Mouse (Mus musculus) brain, embryonic 14.5 days (tissue): ENCODE data around the gene Cdca4. TPM values are rescaled to one million over a fixed set of nuclear protein-coding genes. Genes with fewer than 3 reads are reported as not detected.

Source experiments
- DNase-seq: peaks from one replicate; pipeline ENCODE4 v3.0.0-alpha.2; 2011; ENCODE audit warnings: low read depth
- CTCF ChIP-seq: fragments of 200-500 bp; IDR thresholded peaks from 2 replicates; pipeline ENCODE4 v1.5.1; 2012; ENCODE audit warnings: inconsistent platforms, mild to moderate bottlenecking, moderate library complexity, borderline replicate concordance; ENCODE audit not compliant: insufficient read depth, insufficient read length; ENCODE audit errors: extremely low read depth
- POLR2A ChIP-seq: fragments of 200-500 bp; IDR thresholded peaks from 2 replicates; pipeline ENCODE4 v1.6.1; 2012; ENCODE audit warnings: mild to moderate bottlenecking, inconsistent platforms, borderline replicate concordance; ENCODE audit not compliant: poor library complexity, insufficient read depth, insufficient read length, severe bottlenecking; ENCODE audit errors: extremely low read depth
- polyA plus RNA-seq: library from polyadenylated mRNA; depleted of rRNA; stranded (reverse); fragments of >200 nt; gene quantifications from 2 replicates; pipeline ENCODE4 v1.2.3, GENCODE M21; 2012; rRNA removed

Gene Cdca4
- 42.3 and 71.4 TPM in 2 replicates for polyA plus RNA-seq

GRCm38 (mm10) chr12:112829244-112829864 is at the start of gene Cdca4:
TSS of gene Cdca4 (minus strand) at chr12:112829423.
- TF ChIP-seq POLR2A: peak; percentile 93
- no peak for TF ChIP-seq CTCF

GRCm38 (mm10) chr12:112877607-112878020 is 48.4 kb upstream of the Cdca4 start:
- DNase-seq: no peak
- TF ChIP-seq POLR2A (no peak), CTCF (no peak)

More at GRCm38 (mm10) chr12:112829244-112829864, at the start of gene Cdca4:
- peak; percentile 99 for DNase-seq

- TF ChIP-seq CTCF (no peak), POLR2A (no peak)
- no peak for DNase-seq
Observed at GRCm38 (mm10) chr12:112877073-112877576, 47.9 kb upstream of the Cdca4 start.

- DNase-seq: no peak
- TF ChIP-seq CTCF: no peak
- TF ChIP-seq POLR2A: no peak
Observed at GRCm38 (mm10) chr12:112876332-112877072, 47.3 kb upstream of the Cdca4 start.

- peak; percentile 89 for DNase-seq
- TF ChIP-seq POLR2A: no peak
- peak; percentile 86 for TF ChIP-seq CTCF
Observed at GRCm38 (mm10) chr12:112875225-112876013, 46.2 kb upstream of the Cdca4 start.

GRCm38 (mm10) chr12:112874199-112874598 is 45.0 kb upstream of the Cdca4 start:
- no peak for TF ChIP-seq POLR2A
- no peak for TF ChIP-seq CTCF
- DNase-seq: no peak

GRCm38 (mm10) chr12:112873452-112874190 is 44.4 kb upstream of the Cdca4 start:
- no peak for TF ChIP-seq POLR2A
- TF ChIP-seq CTCF: peak; percentile 88
- DNase-seq: peak; percentile 75

- TF ChIP-seq POLR2A: no peak
- no peak for TF ChIP-seq CTCF
- DNase-seq: no peak
Observed at GRCm38 (mm10) chr12:112872991-112873390, 43.8 kb upstream of the Cdca4 start.

GRCm38 (mm10) chr12:112871272-112871671 is 42.0 kb upstream of the Cdca4 start:
- TF ChIP-seq CTCF: no peak
- TF ChIP-seq POLR2A: no peak
- no peak for DNase-seq

GRCm38 (mm10) chr12:112870775-112871174 is 41.6 kb upstream of the Cdca4 start:
- TF ChIP-seq CTCF (no peak), POLR2A (no peak)
- DNase-seq: no peak
